ENCODE assay signal across 24 mouse cellular contexts in genomic region chr4:154933306-154933907, GRCm38 (mm10). TPM values are rescaled to one million over a fixed set of nuclear protein-coding genes. Genes with fewer than 3 reads are reported as not detected.
DNase-seq lines count a peak whose midpoint lies in the region; ATAC-seq and TF ChIP-seq lines count a peak whose summit lies in the region.
"Had no signal": no experiment of that assay in that cellular context is flagged by ENCODE, and none has a peak within 500 bp of the region (broad histone marks: within the 10 kb centered on the region; RNA-seq: fewer than 3 reads in every experiment).

No protein-coding gene starts in this region.

- no peak overlapping the region for H3K9ac ChIP-seq in intestine, postnatal 0 days (ENCODE audit: low read depth, low read length)
- no peak overlapping the region for H3K9ac ChIP-seq in intestine, embryonic 16.5 days (ENCODE audit: low read depth, low read length)
- no peak overlapping the region for H3K9ac ChIP-seq in midbrain, embryonic 15.5 days
- H3K9ac ChIP-seq: embryonic facial prominence, embryonic 12.5 days; forebrain, embryonic 15.5 days; heart, embryonic 13.5 days; hindbrain, embryonic 13.5 days had no signal

- no peak for TF ChIP-seq CTCF in intestine, postnatal 0 days (IDR thresholded peaks at IDR 0.05; ENCODE audit: low read depth)
- TF ChIP-seq CTCF in spleen, adult 2 months (IDR thresholded peaks at IDR 0.05; ENCODE audit: extremely low read depth, insufficient read depth, insufficient read length, insufficient replicate concordance): no peak

- H3K4me1 ChIP-seq in intestine, postnatal 0 days (replicated peaks; ENCODE audit: control insufficient read depth, insufficient read depth, low read length): no peaks in the 10 kb centered on the region
- H3K4me1 ChIP-seq in intestine, embryonic 16.5 days (ENCODE audit: control insufficient read depth, insufficient read depth, low read length): peaks cover 3% of the 10 kb centered on the region
- peaks cover 26% of the 10 kb centered on the region for H3K4me1 ChIP-seq in midbrain, embryonic 10.5 days
- no peaks in the 10 kb centered on the region; the same call in 1 of the 2 replicates for H3K4me1 ChIP-seq in midbrain, embryonic 15.5 days
- H3K4me1 ChIP-seq in spleen, adult 2 months (ENCODE audit: control insufficient read depth, insufficient read depth, insufficient read length): peaks cover 22% of the 10 kb centered on the region
- H3K4me1 ChIP-seq: forebrain, embryonic 15.5 days had no signal

- H3K4me2 ChIP-seq in intestine, postnatal 0 days (replicated peaks; ENCODE audit: low read depth): peak overlapping the region; percentile 9; the same call in 1 of the 2 replicates
- H3K4me2 ChIP-seq in intestine, embryonic 16.5 days (ENCODE audit: low read depth, low read length): no peak overlapping the region
- H3K4me2 ChIP-seq in midbrain, embryonic 15.5 days: no peak overlapping the region
- H3K4me2 ChIP-seq: embryonic facial prominence, embryonic 12.5 days; forebrain, embryonic 15.5 days; heart, embryonic 13.5 days; hindbrain, embryonic 13.5 days had no signal

- peak; percentile 57 for DNase-seq in adrenal gland, adult 2 months
- no peak for DNase-seq in adrenal gland, adult 18-20 months (ENCODE audit: low spot score in 2 of 2)
- peak; percentile 32 for DNase-seq in midbrain, embryonic 10.5 days (ENCODE audit: low spot score)
- DNase-seq in spleen, adult 2 months (ENCODE audit: low read depth in 1 of 2, low spot score in 2 of 2): no peak
- DNase-seq in spleen, postnatal 36 days (ENCODE audit: low spot score in 2 of 2): no peak
- DNase-seq: cerebellum, adult 11-12 months; cerebellum, adult 9-10 months; cerebellum, postnatal 25 days; gastrocnemius, postnatal 36 days; heart, adult 11 months; heart, postnatal 14 days had no signal

- WGBS in intestine, postnatal 0 days: 52% methylated on average over 13 of the region's 13 CpGs
- 54% methylated on average over 13 of the region's 13 CpGs for WGBS in intestine, embryonic 16.5 days
- 64% methylated on average over 13 of the region's 13 CpGs for WGBS in midbrain, embryonic 10.5 days
- WGBS in midbrain, embryonic 15.5 days: 50% methylated on average over 13 of the region's 13 CpGs
- WGBS in spleen, adult 2 months: 84% methylated on average over 13 of the region's 13 CpGs

- TF ChIP-seq POLR2A in spleen, adult 2 months (IDR thresholded peaks at IDR 0.05; ENCODE audit: low read depth, low read length): no peak

- H3K27ac ChIP-seq in intestine, postnatal 0 days (ENCODE audit: low read depth, low read length): no peak overlapping the region
- no peak overlapping the region for H3K27ac ChIP-seq in intestine, embryonic 16.5 days (ENCODE audit: low read length)
- no peak overlapping the region; the same call in 1 of the 2 replicates for H3K27ac ChIP-seq in midbrain, embryonic 10.5 days (replicated peaks)
- no peak overlapping the region for H3K27ac ChIP-seq in midbrain, embryonic 15.5 days
- H3K27ac ChIP-seq in spleen, adult 2 months (ENCODE audit: insufficient read depth, low read length): peak overlapping the region; percentile 43
- H3K27ac ChIP-seq: embryonic facial prominence, embryonic 12.5 days; forebrain, embryonic 15.5 days; heart, embryonic 13.5 days; hindbrain, embryonic 13.5 days; hindbrain, postnatal 0 days had no signal

- H3K4me3 ChIP-seq in intestine, postnatal 0 days (ENCODE audit: low read depth, low read length): no peak overlapping the region
- H3K4me3 ChIP-seq in intestine, embryonic 16.5 days (ENCODE audit: low read length): no peak overlapping the region
- no peak overlapping the region for H3K4me3 ChIP-seq in midbrain, embryonic 10.5 days
- no peak overlapping the region for H3K4me3 ChIP-seq in midbrain, embryonic 15.5 days
- no peak overlapping the region for H3K4me3 ChIP-seq in spleen, adult 2 months (ENCODE audit: extremely low read depth, insufficient read depth, insufficient read length)
- H3K4me3 ChIP-seq: embryonic facial prominence, embryonic 12.5 days; forebrain, embryonic 15.5 days; heart, embryonic 13.5 days; hindbrain, embryonic 13.5 days had no signal

- H3K9me3 ChIP-seq in intestine, postnatal 0 days (ENCODE audit: control insufficient read depth): no peaks in the 10 kb centered on the region
- H3K9me3 ChIP-seq in intestine, embryonic 16.5 days (ENCODE audit: control insufficient read depth, low read length): no peaks in the 10 kb centered on the region
- no peaks in the 10 kb centered on the region for H3K9me3 ChIP-seq in midbrain, embryonic 10.5 days (replicated peaks)
- H3K9me3 ChIP-seq in midbrain, embryonic 15.5 days: no peaks in the 10 kb centered on the region
- H3K9me3 ChIP-seq: embryonic facial prominence, embryonic 12.5 days; forebrain, embryonic 15.5 days; heart, embryonic 13.5 days; hindbrain, embryonic 13.5 days had no signal

- no peaks in the 10 kb centered on the region for H3K27me3 ChIP-seq in intestine, postnatal 0 days (replicated peaks; ENCODE audit: control insufficient read depth, insufficient read depth, low read length)
- H3K27me3 ChIP-seq in intestine, embryonic 16.5 days (replicated peaks; ENCODE audit: control insufficient read depth, insufficient read depth, low read length): no peaks in the 10 kb centered on the region
- H3K27me3 ChIP-seq in midbrain, embryonic 10.5 days (ENCODE audit: low read depth, poor library complexity, severe bottlenecking): 0 out of 2 replicates have a peak, but pooled peaks cover 4% of the 10 kb centered on the region
- H3K27me3 ChIP-seq in midbrain, embryonic 15.5 days (replicated peaks): no peaks in the 10 kb centered on the region
- no peaks in the 10 kb centered on the region for H3K27me3 ChIP-seq in spleen, adult 2 months (ENCODE audit: control insufficient read depth, insufficient read depth, low read length)
- H3K27me3 ChIP-seq: forebrain, embryonic 15.5 days; hindbrain, embryonic 13.5 days had no signal

- no peaks in the 10 kb centered on the region for H3K36me3 ChIP-seq in intestine, postnatal 0 days (ENCODE audit: control insufficient read depth, insufficient read depth)
- no peaks in the 10 kb centered on the region for H3K36me3 ChIP-seq in intestine, embryonic 16.5 days (ENCODE audit: control insufficient read depth, insufficient read depth, low read length)
- no peaks in the 10 kb centered on the region for H3K36me3 ChIP-seq in midbrain, embryonic 10.5 days
- H3K36me3 ChIP-seq in midbrain, embryonic 15.5 days (replicated peaks): no peaks in the 10 kb centered on the region
- no peaks in the 10 kb centered on the region for H3K36me3 ChIP-seq in spleen, adult 2 months (ENCODE audit: control insufficient read depth, insufficient read depth, low read length)
- H3K36me3 ChIP-seq: embryonic facial prominence, embryonic 12.5 days; forebrain, embryonic 15.5 days; heart, embryonic 13.5 days; hindbrain, embryonic 13.5 days had no signal

- peak; percentile 36; the same call in 1 of the 2 replicates for ATAC-seq in intestine, postnatal 0 days
- ATAC-seq in intestine, embryonic 16.5 days: no peak
- no peak for ATAC-seq in midbrain, embryonic 15.5 days (replicated peaks)
- ATAC-seq: activated CD4-positive, CD25-positive, alpha-beta regulatory T cell, adult 4 months; forebrain, embryonic 15.5 days; hindbrain, postnatal 0 days; Patski had no signal

RNA-seq across cellular contexts. Expression of gene Tnfrsf14, which starts 5.0 kb away (rescaled TPM):
- total RNA-seq in adrenal gland, adult 2 months (2021): 1 to 10 TPM; 6.1 to 8.4 TPM
- polyA plus RNA-seq in adrenal gland, adult 2 months (2012; rRNA removed): 14.9 and 27.2 TPM in 2 replicates
- total RNA-seq in adrenal gland, adult 18-20 months (2021): 1 to 10 TPM; 6.4 to 8.4 TPM
- polyA plus RNA-seq in intestine, postnatal 0 days (2015; fragmentation: Nextera tagmentation; extraction: Ambion mirVana): 1.9 and 2.9 TPM in 2 replicates
- 2.3 and 3.5 TPM in 2 replicates for polyA plus RNA-seq in intestine, embryonic 16.5 days (2015; fragmentation: Nextera tagmentation; extraction: Ambion mirVana)
- polyA plus RNA-seq in midbrain, embryonic 10.5 days (2016; fragmentation: Nextera tagmentation; extraction: Ambion mirVana): 0.67 and 0.99 TPM in 2 replicates
- polyA plus RNA-seq in midbrain, embryonic 15.5 days (2015; fragmentation: Nextera tagmentation; extraction: Ambion mirVana): 0.19 and 0.28 TPM in 2 replicates
- polyA plus RNA-seq in spleen, adult 2 months (2012; rRNA removed): 210 and 232 TPM in 2 replicates
- polyA plus RNA-seq: forebrain, embryonic 15.5 days had no signal

RNA-seq across cellular contexts. Expression of gene Hes5, which starts 27.3 kb away (rescaled TPM):
- total RNA-seq in adrenal gland, adult 2 months (2021): not detected
- polyA plus RNA-seq in adrenal gland, adult 2 months (2012; rRNA removed): 0.27 TPM in 1 of 2 replicates, not detected in the other
- not detected for total RNA-seq in adrenal gland, adult 18-20 months (2021)
- polyA plus RNA-seq in intestine, postnatal 0 days (2015; fragmentation: Nextera tagmentation; extraction: Ambion mirVana): 0.20 and 0.29 TPM in 2 replicates
- polyA plus RNA-seq in intestine, embryonic 16.5 days (2015; fragmentation: Nextera tagmentation; extraction: Ambion mirVana): 1.3 and 1.4 TPM in 2 replicates
- polyA plus RNA-seq in midbrain, embryonic 10.5 days (2016; fragmentation: Nextera tagmentation; extraction: Ambion mirVana): 690 and 827 TPM in 2 replicates
- 116 and 149 TPM in 2 replicates for polyA plus RNA-seq in midbrain, embryonic 15.5 days (2015; fragmentation: Nextera tagmentation; extraction: Ambion mirVana)
- polyA plus RNA-seq in spleen, adult 2 months (2012; rRNA removed): 5.4 and 10.5 TPM in 2 replicates
- total RNA-seq: gastrocnemius, adult 8-10 months; gastrocnemius, postnatal 36 days; heart, postnatal 14 days; MEL had no signal
- polyA plus RNA-seq: C2C12, Patski had no signal

RNA-seq across cellular contexts. Expression of gene Pank4, which starts 30.5 kb away (rescaled TPM):
- 10 to 100 TPM; 24.5 to 28.0 TPM for total RNA-seq in adrenal gland, adult 2 months (2021)
- polyA plus RNA-seq in adrenal gland, adult 2 months (2012; rRNA removed): 34.8 and 35.3 TPM in 2 replicates
- total RNA-seq in adrenal gland, adult 18-20 months (2021): 10 to 100 TPM; 28.3 to 31.9 TPM
- 10.9 and 11.5 TPM in 2 replicates for polyA plus RNA-seq in intestine, postnatal 0 days (2015; fragmentation: Nextera tagmentation; extraction: Ambion mirVana)
- 32.4 and 34.2 TPM in 2 replicates for polyA plus RNA-seq in intestine, embryonic 16.5 days (2015; fragmentation: Nextera tagmentation; extraction: Ambion mirVana)
- polyA plus RNA-seq in midbrain, embryonic 10.5 days (2016; fragmentation: Nextera tagmentation; extraction: Ambion mirVana): 47.6 and 48.6 TPM in 2 replicates
- polyA plus RNA-seq in midbrain, embryonic 15.5 days (2015; fragmentation: Nextera tagmentation; extraction: Ambion mirVana): 44.3 and 44.9 TPM in 2 replicates
- 58.0 and 69.5 TPM in 2 replicates for polyA plus RNA-seq in spleen, adult 2 months (2012; rRNA removed)

RNA-seq across cellular contexts. Expression of gene Fam213b, which starts 34.5 kb away (rescaled TPM):
- total RNA-seq in adrenal gland, adult 2 months (2021): 10 to 100 TPM; 41.1 to 56.2 TPM
- polyA plus RNA-seq in adrenal gland, adult 2 months (2012; rRNA removed): 61.1 and 87.9 TPM in 2 replicates
- 100 to 1,000 TPM in 1 of 2 experiments, 10 to 100 TPM in 1; 15.5 to 104 TPM for total RNA-seq in adrenal gland, adult 18-20 months (2021)
- 66.9 and 68.5 TPM in 2 replicates for polyA plus RNA-seq in intestine, postnatal 0 days (2015; fragmentation: Nextera tagmentation; extraction: Ambion mirVana)
- 39.7 and 42.8 TPM in 2 replicates for polyA plus RNA-seq in intestine, embryonic 16.5 days (2015; fragmentation: Nextera tagmentation; extraction: Ambion mirVana)
- 45.9 and 46.8 TPM in 2 replicates for polyA plus RNA-seq in midbrain, embryonic 10.5 days (2016; fragmentation: Nextera tagmentation; extraction: Ambion mirVana)
- polyA plus RNA-seq in midbrain, embryonic 15.5 days (2015; fragmentation: Nextera tagmentation; extraction: Ambion mirVana): 56.1 and 62.6 TPM in 2 replicates
- 22.2 and 33.6 TPM in 2 replicates for polyA plus RNA-seq in spleen, adult 2 months (2012; rRNA removed)
- total RNA-seq: MEL had no signal

Comparison
In these comparisons a context has a peak if more than half of its experiments do, and no peak if none do; other contexts are left out.
1. DNase-seq: peak in adrenal gland, adult 2 months (single experiment) and midbrain, embryonic 10.5 days (single experiment); none in adrenal gland, adult 18-20 months (0 of 2), spleen, adult 2 months (0 of 2) and spleen, postnatal 36 days (0 of 2).
2. RNA of gene Hes5, which starts 27.3 kb away (polyA plus RNA-seq): 690 to 827 TPM in midbrain, embryonic 10.5 days and 116 to 149 TPM in midbrain, embryonic 15.5 days; 5.4 to 10.5 TPM in spleen, adult 2 months, 1.3 to 1.4 TPM in intestine, embryonic 16.5 days, 0.27 TPM in adrenal gland, adult 2 months and 0.20 to 0.29 TPM in intestine, postnatal 0 days; every median in the first group is over 10 times any median in the second.